Mouse (Mus musculus): Measurements from ENCODE around the gene Flrt2.

DNA sequence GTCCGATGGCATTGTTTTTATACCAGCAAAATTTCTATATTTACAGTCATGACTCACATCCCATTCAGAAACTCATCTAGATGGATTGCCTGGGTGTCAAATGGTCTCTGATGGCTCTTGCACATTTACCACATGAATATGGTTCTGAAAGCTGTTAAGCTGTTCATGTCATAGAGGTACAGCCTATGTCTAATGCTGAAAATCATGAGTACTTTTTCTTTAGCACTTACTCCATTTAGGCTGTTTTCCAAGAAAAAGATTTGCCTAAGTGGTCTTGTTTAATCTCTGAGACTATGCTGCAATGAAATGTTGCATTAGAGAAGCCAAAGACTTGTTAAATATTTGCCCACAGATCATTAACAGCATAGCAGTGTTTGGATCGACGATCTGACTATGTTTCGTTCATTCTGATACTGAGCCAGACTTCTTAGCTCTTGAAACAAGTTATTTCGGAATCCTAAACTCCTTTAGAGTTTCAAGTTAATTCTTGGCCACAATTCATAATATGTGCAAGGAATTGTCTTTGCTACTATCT, 67.3 kb downstream of the Flrt2 start:
- TF ChIP-seq CTCF (IDR thresholded peaks at IDR 0.05; ENCODE audit: insufficient read depth, low read length) (no peak), POLR2A (IDR thresholded peaks at IDR 0.05; ENCODE audit: borderline replicate concordance, extremely low read depth, low read depth, low read length) (no peak)

All from lung, adult 2 months (tissue).